Mouse (Mus musculus) CD4-positive helper T cell, adult 2 months (primary cell): Measurements from ENCODE around the gene Myo15b.

Source experiments
- DNase-seq: peaks from one replicate; pipeline ENCODE4 v3.0.0-alpha.2; 2012; ENCODE audit warnings: low read depth, missing footprints, low spot score

The Myo15b gene

GRCm38 (mm10) chr11:115902831-115903230, 44.6 kb downstream of the Myo15b start:
- no peak for DNase-seq

GRCm38 (mm10) chr11:115903384-115904230, 45.4 kb downstream of the Myo15b start:
- no peak for DNase-seq

GRCm38 (mm10) chr11:115904231-115904955, 46.2 kb downstream of the Myo15b start:
- DNase-seq: no peak

GRCm38 (mm10) chr11:115904956-115905790, 47.0 kb downstream of the Myo15b start:
- no peak for DNase-seq

- no peak for DNase-seq
Observed at GRCm38 (mm10) chr11:115906116-115906515, 47.9 kb downstream of the Myo15b start.

- DNase-seq: no peak
Observed at GRCm38 (mm10) chr11:115906521-115906920, 48.3 kb downstream of the Myo15b start.

- no peak for DNase-seq
Observed at GRCm38 (mm10) chr11:115911134-115911561, 52.9 kb downstream of the Myo15b start.

- DNase-seq: no peak
Observed at GRCm38 (mm10) chr11:115911632-115912376, 53.6 kb downstream of the Myo15b start, which contains the start of gene Smim6. TSS of gene Smim6 (plus strand) at chr11:115912017.

GRCm38 (mm10) chr11:115916579-115916978, 58.4 kb downstream of the Myo15b start:
- DNase-seq: no peak

GRCm38 (mm10) chr11:115918637-115919036, 60.4 kb downstream of the Myo15b start:
- no peak for DNase-seq

- DNase-seq: no peak
Observed at GRCm38 (mm10) chr11:115919073-115919472, 60.9 kb downstream of the Myo15b start.

- DNase-seq: peak; percentile 56
Observed at GRCm38 (mm10) chr11:115920110-115920818, 62.1 kb downstream of the Myo15b start.

GRCm38 (mm10) chr11:115921986-115922385, 63.8 kb downstream of the Myo15b start:
- no peak for DNase-seq

GRCm38 (mm10) chr11:115929031-115929430, 70.8 kb downstream of the Myo15b start:
- no peak for DNase-seq

- no peak for DNase-seq
Observed at GRCm38 (mm10) chr11:115929818-115930217, 71.6 kb downstream of the Myo15b start.

GRCm38 (mm10) chr11:115931235-115931634, 73.0 kb downstream of the Myo15b start:
- DNase-seq: no peak

- peak; percentile 98 for DNase-seq
Observed at GRCm38 (mm10) chr11:115933108-115933746, 75.0 kb downstream of the Myo15b start, which contains the start of the genes Sap30bp and Recql5. TSS of gene Sap30bp (plus strand) at chr11:115933282. TSS of gene Recql5 (minus strand) at chr11:115933477.

- no peak for DNase-seq
Observed at GRCm38 (mm10) chr11:115933747-115934110, 75.5 kb downstream of the Myo15b start.

- DNase-seq: peak; percentile 75
Observed at GRCm38 (mm10) chr11:115939690-115940329, 81.6 kb downstream of the Myo15b start.
